Mouse (Mus musculus): Measurements from ENCODE around the gene Gm3373.
"Not testable (repeated sequence)": the region's sequence is repeated elsewhere in the genome, so short reads cannot be mapped to it uniquely, and the experiment has no call there.

Gm3373 gene

GRCm38 (mm10) chr14:5741477-5741876, at the start of gene Gm3373:
Gene Gm3373, minus strand, starts transcription at chr14:5741577.
- not testable (repeated sequence) for DNase-seq (ENCODE audit: low spot score)

DNA sequence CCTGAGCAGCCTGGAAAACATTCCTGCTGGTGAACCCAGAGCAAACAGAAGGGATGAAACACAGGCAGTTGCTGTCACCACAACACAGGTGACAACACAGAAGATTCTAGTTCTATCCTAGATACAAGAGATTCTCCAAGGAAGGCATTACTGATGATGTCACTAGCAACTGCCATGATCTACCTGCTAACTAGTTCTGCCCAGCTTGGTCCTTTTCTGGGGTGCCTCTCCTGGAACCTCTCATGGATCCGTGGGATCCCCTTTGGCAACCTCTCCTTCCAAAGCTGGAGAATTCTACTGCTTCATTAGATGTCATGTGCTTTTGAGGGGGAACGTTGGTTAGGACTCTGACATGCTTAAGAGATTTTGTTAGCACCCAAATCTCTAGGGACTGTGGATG, 54.0 kb downstream of the Gm3373 start, which contains the start of gene Gm9603:
Gene Gm9603, minus strand, starts transcription at position 101 of the 400 bp plus-strand sequence.
- not testable (repeated sequence) for DNase-seq (ENCODE audit: low spot score)
